Mouse (Mus musculus) layer of hippocampus, postnatal 10 days (tissue): ENCODE measurements at regions not wholly inside any gene's neighbourhood (a gene's known extent, or its start where the extent isn't known, plus 50 kb on each side); places are given as distances from the start of the nearest gene placed in this dataset.

Experiments
- DNase-seq, 2 experiments: peaks; one replicate each; pipeline ENCODE4 v3.0.0; 2021; ENCODE audit warnings: low spot score in 2 of 2

DNA sequence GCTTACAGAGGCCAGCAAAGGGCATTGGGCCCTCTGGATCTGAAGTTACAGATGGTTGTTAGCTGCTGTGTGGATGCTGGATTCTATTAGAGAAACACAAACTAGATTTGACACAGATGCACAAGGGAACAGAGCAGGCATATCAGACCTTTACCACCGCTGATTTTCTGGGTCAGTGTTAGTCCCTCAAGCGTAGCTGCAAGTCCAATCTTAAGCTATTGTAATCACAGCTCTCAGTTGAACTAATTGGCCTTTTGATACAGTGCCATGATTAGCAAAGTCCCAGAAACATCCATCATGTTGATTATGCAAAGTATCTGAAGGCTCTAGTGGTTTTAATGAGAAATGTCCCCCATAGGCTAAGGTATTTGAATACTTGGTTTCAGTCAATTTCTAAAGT, 54.2 kb upstream of the Plppr5 start:
- DNase-seq = no peak

DNA sequence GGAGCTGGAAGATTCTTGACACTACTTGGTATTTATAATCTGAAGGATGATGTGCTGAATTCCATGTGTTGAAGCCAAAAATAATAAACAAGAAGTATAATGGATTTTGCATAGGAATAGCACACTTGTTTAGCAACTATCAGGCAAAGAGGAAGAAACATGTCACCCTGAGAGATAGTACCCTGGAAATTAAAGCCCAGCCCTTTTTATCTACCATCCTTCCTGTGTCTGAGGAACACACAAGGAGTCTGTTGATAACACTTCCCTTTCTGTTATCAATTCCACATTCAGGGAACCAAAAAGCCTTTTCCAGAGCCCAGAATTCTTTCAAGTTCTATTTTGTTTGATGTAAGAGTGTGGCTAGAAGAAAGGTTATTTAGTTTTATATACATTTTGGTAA, 66.5 kb upstream of the Plppr5 start:
- DNase-seq = no peak

DNA sequence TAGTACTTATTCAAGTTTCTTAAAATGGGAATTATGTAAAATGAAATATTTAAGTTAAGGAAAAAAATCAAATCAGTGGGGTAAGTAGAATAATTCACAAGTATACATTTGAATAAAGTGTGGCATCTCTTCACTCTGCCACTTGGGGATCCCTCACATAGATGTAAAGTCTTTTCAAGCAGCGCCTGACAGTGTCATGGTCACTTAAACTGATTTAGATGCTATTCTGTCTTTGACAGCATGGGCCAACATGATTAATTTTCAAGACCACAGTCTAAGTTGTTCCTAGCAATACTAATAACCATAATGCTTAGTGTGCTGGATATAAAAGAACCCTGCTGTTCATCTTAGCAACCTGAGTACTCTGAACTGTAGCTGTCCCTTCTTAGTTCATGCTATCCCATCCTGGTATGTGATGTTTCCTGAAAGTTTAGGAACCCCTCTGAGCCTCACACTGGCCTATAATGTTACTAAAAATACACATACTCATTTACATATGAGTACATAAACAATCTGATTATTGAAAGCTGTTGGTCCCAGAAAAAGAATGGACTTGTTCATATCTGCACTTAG, 68.4 kb upstream of the Plppr5 start:
- DNase-seq = no peak

DNA sequence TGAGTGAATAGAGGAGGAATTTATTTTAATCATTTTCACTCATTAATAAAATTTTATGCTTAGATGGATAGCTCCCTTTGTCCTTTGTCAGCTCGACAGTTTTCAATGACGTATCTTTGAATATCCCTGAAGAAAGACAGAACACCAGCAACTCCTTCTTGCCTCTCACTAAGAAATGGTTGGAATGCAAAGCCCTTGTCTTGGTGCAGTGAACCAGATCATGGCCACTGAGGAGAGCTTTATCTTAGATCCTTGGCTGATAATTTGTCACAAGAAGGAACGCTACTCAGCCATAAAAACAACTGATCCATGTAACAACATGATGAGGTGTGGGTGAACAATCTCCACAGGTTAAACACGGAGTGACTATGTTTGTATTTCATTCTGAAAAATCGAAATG, 73.5 kb upstream of the Plppr5 start:
- DNase-seq = no peak

DNA sequence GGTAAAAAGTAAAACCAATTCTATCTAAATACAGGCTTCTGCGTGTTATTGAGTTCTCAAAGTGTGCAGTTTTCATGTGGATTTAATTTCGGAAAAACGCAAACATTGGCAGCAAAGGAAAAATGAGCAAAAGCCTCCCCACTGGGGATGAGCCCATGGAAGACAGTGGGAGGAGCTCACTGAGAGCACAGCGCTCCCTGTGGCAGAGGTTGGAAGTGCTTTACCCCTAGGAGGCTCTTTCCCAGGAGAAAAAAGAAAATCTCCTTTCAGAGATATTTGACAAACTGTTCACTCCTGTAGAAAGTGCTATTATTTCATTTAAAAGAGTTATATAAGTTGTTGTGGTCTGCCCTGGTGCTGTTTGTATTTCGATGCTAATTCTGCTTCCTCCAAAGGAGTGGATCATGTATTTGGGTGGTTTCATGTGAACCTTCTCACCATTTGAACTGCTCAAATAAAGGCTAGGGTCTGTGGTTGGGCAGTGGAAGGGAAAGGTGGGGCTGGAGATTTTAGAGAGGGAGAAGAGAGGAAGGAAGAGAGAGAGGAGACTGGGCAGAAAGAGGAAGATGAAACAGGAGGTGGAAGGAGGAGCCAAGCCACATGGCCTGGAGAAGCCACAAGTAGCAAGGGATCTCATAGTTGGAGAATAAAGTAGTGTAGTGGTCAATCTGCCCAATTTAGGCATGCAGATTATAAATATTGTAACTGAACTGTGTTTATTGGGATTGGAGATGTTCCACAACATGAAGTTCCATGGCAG, 76.3 kb upstream of the Plppr5 start:
- peak; percentile 10 to 23 for DNase-seq

DNA sequence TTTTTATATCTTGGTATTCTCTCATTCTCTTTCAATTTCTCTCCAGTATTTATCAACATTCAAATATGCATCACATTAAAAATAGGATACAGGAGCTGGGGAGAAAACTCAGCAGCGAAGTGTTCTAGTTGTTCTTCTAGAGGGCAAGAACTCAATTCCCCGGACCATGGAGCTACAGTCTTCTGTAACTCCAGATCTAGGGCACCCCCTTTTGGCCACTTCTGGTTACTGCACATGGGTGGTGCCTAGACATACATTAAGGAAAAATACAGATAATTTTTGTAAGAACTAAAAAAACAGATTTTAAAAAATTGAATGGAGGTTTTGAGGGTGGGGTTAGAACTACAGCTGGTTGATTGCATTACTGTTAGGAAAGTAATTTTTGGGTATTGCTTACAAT, 80.5 kb upstream of the Plppr5 start:
- DNase-seq = peak; percentile 26 to 44

DNA sequence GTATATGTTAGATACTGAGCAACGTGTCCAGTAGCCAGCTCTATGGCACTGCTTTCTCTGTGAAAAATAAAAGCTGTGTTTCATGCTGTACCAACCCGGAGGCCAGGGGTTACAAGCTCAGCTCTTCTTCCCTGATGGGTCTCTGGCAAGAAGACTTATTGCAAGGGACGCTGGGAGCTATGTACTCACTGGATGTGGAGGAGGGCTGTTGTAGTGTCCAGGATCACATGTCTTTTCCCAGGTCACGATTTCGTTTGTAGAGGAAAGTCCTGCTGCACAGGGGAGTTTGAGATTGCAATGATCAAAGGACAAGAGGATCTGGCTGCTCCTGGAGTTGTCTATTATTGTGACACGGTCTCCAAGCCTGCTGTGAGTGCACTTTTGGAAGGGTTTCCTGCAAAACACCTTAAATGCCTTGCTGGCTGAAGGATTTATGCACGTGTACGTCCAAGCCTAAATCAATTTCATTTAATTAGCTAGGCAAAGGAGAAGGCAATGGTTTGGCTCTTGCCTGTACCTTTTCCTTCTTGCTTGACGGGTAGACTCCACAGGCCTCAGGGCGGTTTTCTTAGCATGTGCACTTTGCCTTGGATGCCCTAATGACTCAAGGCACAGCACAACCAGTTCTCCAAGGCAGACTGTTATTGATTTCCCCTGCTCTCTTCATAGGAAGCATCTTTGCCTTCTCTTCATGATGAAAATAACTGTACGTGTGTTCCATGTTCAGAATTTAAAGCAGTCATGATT, 87.2 kb upstream of the Plppr5 start:
- no peak for DNase-seq

DNA sequence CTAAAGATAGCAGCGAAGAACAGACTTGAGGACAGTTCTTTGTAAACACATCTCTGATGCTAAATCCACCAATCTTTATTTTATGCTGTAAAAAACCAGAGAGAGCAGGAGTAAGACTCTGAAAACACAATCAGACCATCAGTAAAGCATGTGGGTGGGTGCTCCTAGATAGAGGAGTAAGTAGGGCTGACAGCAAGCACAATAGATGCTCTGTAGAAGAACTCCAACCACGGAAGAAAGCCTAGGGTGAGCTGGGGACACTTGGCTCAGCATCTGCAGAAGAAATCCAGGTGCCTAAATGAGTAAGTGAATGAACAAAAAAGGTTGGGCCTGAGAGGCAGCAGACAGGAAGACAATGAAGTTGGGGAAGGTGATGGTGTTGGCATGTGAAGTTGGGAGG, 88.3 kb upstream of the Plppr5 start:
- no peak for DNase-seq

DNA sequence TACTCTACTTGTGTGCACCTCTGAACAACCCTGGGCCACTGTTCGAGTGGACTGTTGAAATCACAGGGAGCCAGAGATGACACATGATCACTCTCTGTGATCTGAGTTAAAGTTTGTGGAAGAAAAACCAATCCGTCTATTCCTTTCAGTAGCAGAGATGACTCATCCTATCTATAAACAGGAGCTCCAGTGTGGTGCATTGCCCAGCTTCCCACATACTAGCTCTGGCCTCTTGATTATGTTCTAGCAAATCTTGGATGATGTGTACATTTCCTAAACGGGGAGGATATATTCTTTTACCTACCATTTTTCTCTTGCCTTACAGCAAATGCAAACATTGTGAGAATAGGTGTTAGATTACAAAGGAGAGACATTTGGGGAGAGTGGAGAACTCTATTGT, 94.5 kb upstream of the Plppr5 start:
- no peak for DNase-seq

DNA sequence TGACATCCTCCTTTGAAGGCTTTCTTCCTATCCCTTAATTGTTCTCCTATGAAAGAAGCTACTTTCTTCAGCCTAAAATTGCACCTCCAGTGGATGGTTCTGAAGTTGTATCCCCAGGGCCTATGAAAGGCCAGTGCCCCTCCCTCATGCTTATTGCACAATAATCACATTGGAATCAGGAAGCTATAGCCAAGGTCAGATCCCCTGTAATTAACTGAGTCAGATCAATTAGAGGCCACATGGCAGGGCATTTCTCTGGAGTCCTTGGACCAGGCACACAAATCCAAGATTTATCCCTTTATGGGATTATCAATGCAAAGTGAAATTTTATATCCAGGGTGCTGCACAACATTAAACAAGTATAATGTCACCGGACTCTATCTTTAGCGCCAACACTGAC, 98.8 kb upstream of the Plppr4 start:
- no peak for DNase-seq

DNA sequence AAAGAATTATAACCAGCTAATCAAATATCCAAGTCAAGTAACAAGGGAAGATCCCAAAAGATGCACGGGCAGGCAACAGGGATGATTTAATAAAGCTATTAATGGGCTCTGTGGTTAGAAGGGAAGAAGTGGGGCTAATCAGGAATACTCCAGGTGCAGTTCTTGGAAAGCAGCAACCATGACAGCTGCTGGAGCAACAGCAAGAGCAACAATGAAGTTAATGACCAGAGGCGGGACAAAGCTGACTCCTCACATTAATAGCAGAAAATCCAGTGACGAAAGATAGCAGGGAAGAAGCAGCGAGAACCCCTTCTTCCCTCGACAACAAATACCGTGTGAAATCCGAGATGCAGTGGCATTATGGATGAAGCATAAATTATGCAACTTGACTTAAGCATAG, 89.9 kb upstream of the Plppr4 start:
- no peak for DNase-seq

DNA sequence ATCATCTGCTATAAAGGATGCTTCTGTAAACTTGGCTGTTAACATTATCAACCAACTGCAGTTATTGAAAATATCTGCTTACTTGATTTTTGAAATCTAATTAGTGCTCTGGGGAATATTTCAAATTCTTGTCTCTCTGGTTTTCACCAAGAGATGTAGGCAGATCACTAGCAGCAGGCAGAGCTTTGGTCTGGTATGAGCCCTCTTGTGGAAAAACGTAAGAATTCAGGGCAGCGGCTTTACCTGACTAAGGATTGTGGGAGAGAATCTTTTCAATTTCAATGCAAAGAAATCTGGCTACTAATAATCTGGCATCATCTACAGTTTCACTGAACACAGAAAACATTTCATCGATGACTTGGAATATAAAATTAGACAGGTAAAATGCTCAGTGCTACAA, 81.2 kb upstream of the Plppr4 start:
- DNase-seq = peak in 1 of 2 experiments; percentile 20

DNA sequence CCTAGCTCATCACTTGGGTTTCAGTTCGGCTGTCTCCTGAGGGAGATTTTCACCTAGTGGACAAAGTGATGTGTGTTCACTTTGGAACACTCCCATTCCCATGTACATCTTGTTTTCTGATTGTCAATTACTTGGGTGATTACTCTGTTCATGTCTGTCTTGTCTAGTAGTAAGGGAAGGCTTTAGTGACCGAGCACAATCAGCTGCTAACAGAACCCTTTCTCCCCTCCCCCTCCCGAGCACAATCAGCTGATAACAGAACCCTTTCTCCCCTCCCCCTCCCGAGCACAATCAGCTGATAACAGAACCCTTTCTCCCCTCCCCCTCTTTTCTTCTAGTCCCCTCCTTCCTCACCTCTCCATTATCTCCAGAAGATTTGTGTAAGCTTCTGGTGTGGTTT, 79.6 kb upstream of the Plppr4 start:
- DNase-seq = no peak

DNA sequence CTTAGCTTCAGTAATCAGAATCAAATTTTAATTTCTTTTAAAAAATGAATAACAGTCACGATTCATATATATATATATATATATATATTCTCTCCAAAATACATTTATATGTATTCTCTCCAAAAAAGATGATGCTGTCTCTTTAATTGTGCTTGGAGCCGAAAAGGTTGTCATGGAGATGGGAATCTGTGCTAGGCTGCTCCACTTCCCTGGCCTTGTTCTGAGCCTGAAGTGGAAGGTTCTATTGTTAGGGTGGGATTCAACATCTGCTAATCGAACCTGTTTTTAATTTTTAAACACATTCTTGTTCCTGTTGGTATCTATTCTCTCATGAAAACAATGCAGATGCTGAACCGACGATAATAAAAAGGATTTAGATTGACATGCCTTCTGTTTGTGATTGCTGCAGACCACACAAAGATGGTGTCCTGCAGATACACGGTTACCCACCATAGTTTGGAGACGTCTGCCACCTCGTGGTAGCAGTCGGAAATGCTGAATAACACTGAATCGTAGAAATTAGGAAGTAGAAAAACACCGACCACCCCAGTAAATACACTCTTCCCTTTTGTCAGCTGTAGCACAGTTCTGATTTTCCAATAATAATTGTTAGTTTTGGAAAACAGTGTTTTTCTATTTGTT, 77.9 kb upstream of the Plppr4 start:
- DNase-seq = peak; percentile 93 to 94

DNA sequence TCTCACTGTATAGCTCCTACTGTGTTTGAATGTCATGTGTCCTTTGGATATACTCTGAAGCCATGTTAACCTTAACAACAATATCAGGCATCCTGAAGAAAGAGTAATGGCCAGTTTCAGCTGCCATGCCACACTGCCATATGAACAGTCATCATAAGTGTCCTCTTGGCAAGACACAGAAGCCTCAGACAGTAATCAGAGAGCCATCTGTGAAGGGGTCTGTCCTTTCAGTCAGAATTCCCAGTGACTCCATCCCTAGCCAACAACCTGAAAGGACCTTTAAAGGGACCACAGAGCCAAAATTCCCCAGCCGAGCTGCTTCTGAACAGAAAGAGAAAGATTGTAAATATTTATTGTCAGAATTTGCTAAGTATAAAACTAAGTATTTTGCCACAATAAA, 63.9 kb upstream of the Plppr4 start:
- no peak for DNase-seq

DNA sequence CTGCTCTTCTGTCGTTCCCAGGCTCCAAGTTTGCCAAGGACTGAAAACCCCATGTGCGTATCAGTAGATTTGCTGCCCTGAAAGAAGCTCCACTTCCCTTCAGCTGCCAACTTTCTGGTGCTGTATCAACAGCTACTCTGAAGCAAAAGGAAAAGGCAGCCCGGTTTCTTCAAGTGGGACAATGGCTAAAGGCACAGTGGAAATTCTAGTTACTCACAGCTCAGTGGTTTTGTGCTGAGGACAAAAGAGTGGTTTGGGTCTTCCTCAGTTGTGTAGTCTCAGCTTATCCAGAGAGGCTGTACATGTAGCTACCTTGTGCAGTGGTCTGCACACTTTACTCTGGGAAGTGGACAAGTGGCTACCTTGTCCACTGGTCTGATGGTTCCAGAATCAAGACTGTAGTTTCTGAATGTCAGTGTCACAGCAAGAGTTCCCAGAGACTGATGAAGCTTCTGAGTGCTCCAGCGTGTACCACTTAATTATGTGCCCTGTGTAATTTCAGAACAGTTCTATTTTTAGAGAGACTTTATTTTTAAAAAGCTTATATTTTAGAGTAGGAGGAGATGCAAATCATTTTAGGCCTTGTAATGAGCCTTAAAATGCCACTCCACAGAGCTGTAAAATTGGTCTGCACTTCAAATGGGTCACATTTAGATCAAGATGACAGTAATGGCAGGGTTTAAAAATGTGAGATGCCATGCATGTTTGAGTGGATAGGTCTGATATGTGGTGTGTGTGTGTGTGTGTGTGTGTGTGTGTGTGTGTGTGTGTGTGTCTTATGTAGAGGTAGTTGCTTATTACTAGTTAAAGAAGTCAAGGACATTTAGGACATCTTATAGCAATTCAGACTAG, 52.4 kb upstream of the Plppr4 start:
- no peak for DNase-seq
